Mouse (Mus musculus) heart, embryonic 16.5 days (tissue): ENCODE data around the gene Adk. TPM values are rescaled to one million over a fixed set of nuclear protein-coding genes. Genes with fewer than 3 reads are reported as not detected.
"Not testable (repeated sequence)": the region's sequence is repeated elsewhere in the genome, so short reads cannot be mapped to it uniquely, and the experiment has no call there.

Experiments
- ATAC-seq: fragments of 200-750 bp; cut with Nextera tagmentation; replicated peaks from 2 replicates; pipeline ENCODE4 v1.8.0; 2017; ENCODE audit warnings: moderate number of reproducible peaks; ENCODE audit not compliant: insufficient read depth, low FRiP score; ENCODE audit errors: extremely low read depth
- H3K27ac ChIP-seq: fragments of 300-500 bp; sonication (generic); 2 replicates; pipeline ENCODE4 v1.5.1; 2014; ENCODE audit warnings: mild to moderate bottlenecking, low read length, control low read depth, moderate library complexity
- H3K27me3 ChIP-seq: fragments of 300-500 bp; sonication (generic); 2 replicates; pipeline ENCODE4 v1.6.1; 2014; ENCODE audit warnings: low read length, mixed read lengths; ENCODE audit not compliant: control insufficient read depth, insufficient read depth
- H3K36me3 ChIP-seq: fragments of 300-500 bp; sonication (generic); 2 replicates; pipeline ENCODE4 v1.6.1; 2014; ENCODE audit not compliant: control insufficient read depth, insufficient read depth
- H3K4me1 ChIP-seq: fragments of 300-500 bp; sonication (generic); 2 replicates; pipeline ENCODE4 v1.6.1; 2014; ENCODE audit warnings: low read length, mixed read lengths; ENCODE audit not compliant: control insufficient read depth, insufficient read depth
- H3K4me2 ChIP-seq: fragments of 300-500 bp; sonication (generic); 2 replicates; pipeline ENCODE4 v1.6.1; 2014; ENCODE audit warnings: low read depth, mild to moderate bottlenecking, control low read depth, low read length
- H3K4me3 ChIP-seq: fragments of 300-500 bp; sonication (generic); 2 replicates; pipeline ENCODE4 v1.5.1; 2014; ENCODE audit warnings: mild to moderate bottlenecking, control low read depth, low read length
- H3K9ac ChIP-seq: fragments of 300-500 bp; sonication (generic); 2 replicates; pipeline ENCODE4 v1.6.1; 2014; ENCODE audit warnings: low read length, control low read depth
- H3K9me3 ChIP-seq: fragments of 300-500 bp; sonication (generic); replicated peaks from 2 replicates; pipeline ENCODE4 v1.6.1; 2016; ENCODE audit warnings: low read length; ENCODE audit not compliant: control insufficient read depth
- WGBS: fragments of 180-500 bp; shearing (Covaris S2); extraction: QIAGEN DNeasy Blood & Tissue Kit; methylation state at CpG from one replicate; pipeline ENCODE4 v1.1.7; 2014; 5-methylcytosine and 5-hydroxymethylcytosine counted together
- polyA plus RNA-seq: library from polyadenylated mRNA; unstranded; fragments of >200 nt; fragmentation: Nextera tagmentation; extraction: Ambion mirVana; gene quantifications from 2 replicates; pipeline ENCODE4 v1.2.1, GENCODE M21; 2015

Gene Adk
- polyA plus RNA-seq, 1 experiment from 2014 or later, result 222 TPM

- Histone ChIP-seq H3K27me3 (no peaks in the 10 kb centered on the region), H3K36me3 (no peaks in the 10 kb centered on the region; the same call in 1 of the 2 replicates), H3K9me3 (no peaks in the 10 kb centered on the region), H3K9ac (peak overlapping the region; percentile 47; the same call in 1 of the 2 replicates), H3K4me2 (peak overlapping the region; percentile 44), H3K4me3 (no peak overlapping the region; the same call in 1 of the 2 replicates), H3K27ac (peak overlapping the region; percentile 90), H3K4me1 (peaks cover 44% of the 10 kb centered on the region)
- peak; percentile 56 for ATAC-seq
- 19% methylated on average over 7 of the region's 7 CpGs for WGBS
Measured at GRCm38 (mm10) chr14:21086827-21087351, 34.5 kb downstream of the Adk start.

- H3K4me2 ChIP-seq, result peak overlapping the region; percentile 44
- 36% methylated on average over 4 of the region's 4 CpGs for WGBS
- peak overlapping the region; percentile 90 for H3K27ac ChIP-seq
- peaks cover 40% of the 10 kb centered on the region for H3K4me1 ChIP-seq
- H3K36me3 ChIP-seq, result peaks cover 2% of the 10 kb centered on the region; the same call in 1 of the 2 replicates
- H3K4me3 ChIP-seq, result no peak overlapping the region
- no peaks in the 10 kb centered on the region for H3K27me3 ChIP-seq
- no peaks in the 10 kb centered on the region for H3K9me3 ChIP-seq
- no peak overlapping the region; the same call in 1 of the 2 replicates for H3K9ac ChIP-seq
- ATAC-seq, result no peak
Measured at GRCm38 (mm10) chr14:21087390-21088060, 35.2 kb downstream of the Adk start.

GRCm38 (mm10) chr14:21088731-21089130 lies 36.4 kb downstream of the Adk start:
- Histone ChIP-seq H3K4me1 (peaks cover 34% of the 10 kb centered on the region), H3K9me3 (no peaks in the 10 kb centered on the region), H3K4me3 (no peak overlapping the region), H3K36me3 (peaks cover 6% of the 10 kb centered on the region; the same call in 1 of the 2 replicates), H3K9ac (0 out of 2 replicates have a peak overlapping the region, but pooled peaks have one; percentile 3), H3K27ac (no peak overlapping the region), H3K27me3 (no peaks in the 10 kb centered on the region), H3K4me2 (no peak overlapping the region)
- no peak for ATAC-seq
- WGBS, result 57% methylated on average over 3 of the region's 3 CpGs

GRCm38 (mm10) chr14:21090400-21090799 lies 38.0 kb downstream of the Adk start:
- no peaks in the 10 kb centered on the region for H3K27me3 ChIP-seq
- no peak overlapping the region for H3K9ac ChIP-seq
- H3K4me1 ChIP-seq, result peaks cover 37% of the 10 kb centered on the region
- peaks cover 6% of the 10 kb centered on the region; the same call in 1 of the 2 replicates for H3K36me3 ChIP-seq
- H3K9me3 ChIP-seq, result no peaks in the 10 kb centered on the region
- no peak overlapping the region for H3K4me2 ChIP-seq
- WGBS, result 74% methylated on average over 3 of the region's 3 CpGs
- no peak overlapping the region for H3K4me3 ChIP-seq
- ATAC-seq, result no peak
- H3K27ac ChIP-seq, result no peak overlapping the region

GRCm38 (mm10) chr14:21090930-21091486 lies 38.6 kb downstream of the Adk start:
- no peak for ATAC-seq
- H3K27ac ChIP-seq, result no peak overlapping the region
- H3K4me2 ChIP-seq, result no peak overlapping the region
- no peak overlapping the region for H3K4me3 ChIP-seq
- WGBS, result 92% methylated on average over 3 of the region's 3 CpGs
- peaks cover 34% of the 10 kb centered on the region for H3K4me1 ChIP-seq
- H3K36me3 ChIP-seq, result peaks cover 6% of the 10 kb centered on the region; the same call in 1 of the 2 replicates
- no peaks in the 10 kb centered on the region for H3K9me3 ChIP-seq
- no peaks in the 10 kb centered on the region for H3K27me3 ChIP-seq
- no peak overlapping the region for H3K9ac ChIP-seq

GRCm38 (mm10) chr14:21094161-21094560 lies 41.8 kb downstream of the Adk start:
- H3K9ac ChIP-seq, H3K27ac ChIP-seq, H3K4me3 ChIP-seq, H3K27me3 ChIP-seq, H3K4me1 ChIP-seq, H3K9me3 ChIP-seq, H3K4me2 ChIP-seq, H3K36me3 ChIP-seq, ATAC-seq: not testable (repeated sequence)

GRCm38 (mm10) chr14:21096279-21096678 lies 43.9 kb downstream of the Adk start:
- Histone ChIP-seq H3K4me1 (peaks cover 11% of the 10 kb centered on the region), H3K36me3 (peaks cover 6% of the 10 kb centered on the region; the same call in 1 of the 2 replicates), H3K27ac (no peak overlapping the region), H3K9me3 (no peaks in the 10 kb centered on the region), H3K4me3 (no peak overlapping the region), H3K4me2 (no peak overlapping the region), H3K9ac (no peak overlapping the region), H3K27me3 (no peaks in the 10 kb centered on the region)
- ATAC-seq, result no peak

- Histone ChIP-seq H3K36me3 (peaks cover 6% of the 10 kb centered on the region; the same call in 1 of the 2 replicates), H3K27me3 (no peaks in the 10 kb centered on the region), H3K4me1 (peaks cover 13% of the 10 kb centered on the region), H3K9me3 (no peaks in the 10 kb centered on the region), H3K9ac (no peak overlapping the region), H3K4me2 (no peak overlapping the region), H3K27ac (no peak overlapping the region), H3K4me3 (no peak overlapping the region)
- 68% methylated on average over 4 of the region's 4 CpGs for whole genome bisulfite sequencing
- ATAC-seq, result no peak
Measured at GRCm38 (mm10) chr14:21096689-21097088, 44.3 kb downstream of the Adk start.

GRCm38 (mm10) chr14:21099371-21099770 lies 47.0 kb downstream of the Adk start:
- Histone ChIP-seq H3K9me3 (no peaks in the 10 kb centered on the region), H3K9ac (no peak overlapping the region), H3K27me3 (no peaks in the 10 kb centered on the region), H3K27ac (0 out of 2 replicates have a peak overlapping the region, but pooled peaks have one; percentile 27), H3K4me2 (no peak overlapping the region), H3K4me3 (no peak overlapping the region), H3K36me3 (no peaks in the 10 kb centered on the region), H3K4me1 (peaks cover 13% of the 10 kb centered on the region)
- 63% methylated on average over 7 of the region's 7 CpGs for WGBS
- no peak for ATAC-seq
